Mouse (Mus musculus) ES-E14 (cell line): ENCODE measurements around the gene Usf2. TPM values are rescaled to one million over a fixed set of nuclear protein-coding genes. Genes with fewer than 3 reads are reported as not detected.
"Not testable (repeated sequence)": the region's sequence is repeated elsewhere in the genome, so short reads cannot be mapped to it uniquely, and the experiment has no call there.

Experiments
- DNase-seq: peaks from one replicate; pipeline ENCODE4 v3.0.0-alpha.2; 2013; ENCODE audit warnings: low read depth, low spot score
- H3K27ac ChIP-seq: 2 replicates; pipeline ENCODE4 v1.5.1; 2012; ENCODE audit warnings: low read depth, mild to moderate bottlenecking, low read length, moderate library complexity, mixed read lengths; ENCODE audit not compliant: poor library complexity, insufficient read depth, severe bottlenecking
- H3K36me3 ChIP-seq: 2 replicates; pipeline ENCODE4 v1.6.1; 2012; ENCODE audit warnings: mild to moderate bottlenecking, low read length, moderate library complexity, mixed read lengths; ENCODE audit not compliant: control insufficient read depth, poor library complexity, insufficient read depth, severe bottlenecking
- H3K4me1 ChIP-seq, 2 experiments: fragments of 150-350 bp in 1 of 2; sonication (generic) in 1 of 2; 2 replicates each; pipeline ENCODE4 v1.6.1; 2012; ENCODE audit warnings: low read length in 2 of 2, mild to moderate bottlenecking in 1 of 2, mixed read lengths in 1 of 2; ENCODE audit not compliant: control insufficient read depth in 2 of 2, insufficient read depth in 2 of 2, poor library complexity in 1 of 2
- H3K4me3 ChIP-seq, 2 experiments: fragments of 150-350 bp in 1 of 2; sonication (generic) in 1 of 2; 2 replicates each; pipeline ENCODE4 v1.5.1; 2012; ENCODE audit warnings: low read length in 2 of 2, low read depth in 1 of 2, mild to moderate bottlenecking in 1 of 2, mixed read lengths in 1 of 2; ENCODE audit not compliant: insufficient read depth in 1 of 2, poor library complexity in 1 of 2, severe bottlenecking in 1 of 2
- H3K9ac ChIP-seq: 2 replicates; pipeline ENCODE4 v1.6.1; 2012; ENCODE audit warnings: low read depth, mild to moderate bottlenecking, low read length, mixed read lengths; ENCODE audit not compliant: poor library complexity, insufficient read depth, severe bottlenecking
- H3K9me3 ChIP-seq: fragments of 150-350 bp; sonication (generic); 2 replicates; pipeline ENCODE4 v1.6.1; 2012; ENCODE audit warnings: low read depth, mild to moderate bottlenecking, low read length; ENCODE audit not compliant: control insufficient read depth, insufficient read depth
- CHD2 ChIP-seq: IDR thresholded peaks from 2 replicates; pipeline ENCODE4 v1.6.1; 2014; ENCODE audit warnings: mild to moderate bottlenecking, low read depth, low read length, inconsistent platforms
- HCFC1 ChIP-seq: IDR thresholded peaks from 2 replicates; pipeline ENCODE4 v1.6.1; 2012; ENCODE audit warnings: low read length, inconsistent platforms, borderline replicate concordance; ENCODE audit not compliant: insufficient read depth
- MAFK ChIP-seq: IDR thresholded peaks from 2 replicates; pipeline ENCODE4 v1.6.1; 2014; ENCODE audit warnings: mild to moderate bottlenecking, low read depth, low read length, inconsistent platforms; ENCODE audit not compliant: insufficient read depth
- ZC3H11A ChIP-seq: IDR thresholded peaks from 2 replicates; pipeline ENCODE4 v1.6.1; 2012; ENCODE audit warnings: low read depth, mild to moderate bottlenecking, inconsistent platforms, low read length, borderline replicate concordance
- ZNF384 ChIP-seq: IDR thresholded peaks from 2 replicates; pipeline ENCODE4 v1.6.1; 2012; ENCODE audit warnings: low read depth, low read length, inconsistent platforms
- in situ Hi-C, 2 experiments: fragments of 600-800 bp; cut with MboI; formaldehyde crosslinking; loops; one replicate each; pipeline ENCODE4 v1.15.1; 2025; ENCODE audit warnings: low sequenced_read_pairs in 2 of 2, inconsistent platforms in 1 of 2; ENCODE audit not compliant: unreplicated experiment in 2 of 2
- total RNA-seq: library from RNA; depleted of rRNA; stranded (reverse); fragments of 300-350 nt; gene quantifications from 2 replicates; pipeline ENCODE4 v1.2.3, GENCODE M21; 2012

Usf2 gene
- total RNA-seq, 1 experiment = 32.1 TPM

DNA sequence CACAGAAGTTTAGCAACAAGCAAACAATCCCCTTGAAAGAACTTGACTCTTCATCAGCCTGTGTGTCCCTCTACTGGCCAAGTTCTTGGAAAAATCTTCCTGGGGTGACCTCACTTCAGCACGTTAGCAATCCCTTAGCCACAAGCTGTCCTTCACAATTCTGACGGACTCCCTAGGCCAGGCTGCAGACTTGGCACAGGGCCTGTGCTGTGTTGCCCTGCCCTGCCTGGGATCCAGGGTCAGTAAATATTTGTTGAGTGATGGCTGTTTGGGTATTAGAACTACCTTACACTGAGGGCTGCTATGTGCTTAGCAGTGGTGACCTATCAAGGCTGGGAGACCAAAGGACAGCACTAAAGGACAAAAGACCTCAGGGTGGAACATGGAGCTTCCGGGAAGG, 2.6 kb downstream of the Usf2 start:
- no peak for TF ChIP-seq CHD2
- Histone ChIP-seq H3K36me3 (peaks cover 41% of the 10 kb centered on the region), H3K9ac (no peak overlapping the region), H3K9me3 (no peaks in the 10 kb centered on the region), H3K4me1 (peaks cover 2 to 11% of the 10 kb centered on the region in 2 experiments; a peak in 2 of 4 replicates), H3K27ac (no peak overlapping the region), H3K4me3 (no peak overlapping the region)
- in situ Hi-C loops = no loop called here
- no peak for DNase-seq

- no peak for TF ChIP-seq ZC3H11A
- no peak for TF ChIP-seq MAFK
- Histone ChIP-seq H3K4me1 (peaks cover 2 to 6% of the 10 kb centered on the region in 2 experiments; a peak in 2 of 4 replicates), H3K36me3 (peaks cover 35% of the 10 kb centered on the region), H3K27ac (no peak overlapping the region), H3K4me3 (no peak overlapping the region), H3K9me3 (no peaks in the 10 kb centered on the region), H3K9ac (no peak overlapping the region)
- no peak for DNase-seq
- in situ Hi-C loops = no loop called here
These were observed 3.1 kb downstream of the Usf2 start for GRCm38 (mm10) chr7:30953459-30953858.

DNA sequence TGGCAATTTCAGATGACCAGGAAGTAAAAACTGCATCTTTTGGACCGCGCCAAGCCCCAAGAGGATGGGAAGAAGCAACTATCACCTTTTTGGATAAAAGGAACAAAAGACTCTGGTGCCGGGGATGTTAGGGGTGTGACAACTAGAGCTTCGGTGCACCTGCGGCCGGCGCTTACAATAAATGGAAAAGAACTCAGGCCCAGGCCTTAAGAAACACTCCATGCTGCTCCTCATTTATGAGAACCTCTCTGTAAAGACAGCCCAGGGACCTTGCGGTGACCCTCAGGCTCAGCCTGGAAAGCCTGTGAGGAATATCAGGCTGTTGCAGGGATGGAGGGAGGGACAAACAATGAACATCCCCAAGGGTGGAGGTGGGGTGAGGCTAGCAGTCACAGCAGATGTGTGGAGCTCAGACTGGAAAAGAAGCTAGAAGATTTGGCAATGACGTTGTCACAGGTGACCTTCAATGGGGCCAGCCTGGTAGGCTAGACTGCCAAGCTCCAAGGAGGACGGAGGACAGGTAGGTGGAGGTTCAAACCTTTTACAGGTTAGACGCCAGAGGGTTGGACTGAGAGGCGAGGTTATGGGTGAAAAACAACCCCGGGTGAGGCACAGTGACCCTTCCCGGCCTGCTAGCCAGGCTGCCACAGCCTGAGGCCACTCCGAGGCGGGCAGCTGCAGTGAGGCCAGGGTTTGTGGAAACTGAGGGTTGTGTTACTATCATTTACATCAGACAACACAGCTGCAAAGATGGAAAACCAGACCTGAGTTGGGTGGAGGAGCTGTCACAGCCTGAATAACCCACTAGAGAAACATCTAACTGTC, 4.0 kb downstream of the Usf2 start:
- Histone ChIP-seq H3K36me3 (peaks cover 36% of the 10 kb centered on the region), H3K9ac (no peak overlapping the region), H3K4me1 (peaks cover 0 to 4% of the 10 kb centered on the region in 2 experiments; a peak in 1 of 4 replicates), H3K4me3 (no peak overlapping the region), H3K27ac (no peak overlapping the region), H3K9me3 (no peaks in the 10 kb centered on the region)
- in situ Hi-C loops = no loop called here
- TF ChIP-seq MAFK (no peak), HCFC1 (no peak), ZC3H11A (no peak)
- DNase-seq = no peak

- H3K4me1 ChIP-seq, DNase-seq, H3K9ac ChIP-seq, in situ Hi-C loops, H3K4me3 ChIP-seq, H3K27ac ChIP-seq, H3K9me3 ChIP-seq: not testable (repeated sequence)
- H3K36me3 ChIP-seq = peaks cover 37% of the 10 kb centered on the region
These were observed 6.7 kb downstream of the Usf2 start for GRCm38 (mm10) chr7:30949902-30950301.

DNA sequence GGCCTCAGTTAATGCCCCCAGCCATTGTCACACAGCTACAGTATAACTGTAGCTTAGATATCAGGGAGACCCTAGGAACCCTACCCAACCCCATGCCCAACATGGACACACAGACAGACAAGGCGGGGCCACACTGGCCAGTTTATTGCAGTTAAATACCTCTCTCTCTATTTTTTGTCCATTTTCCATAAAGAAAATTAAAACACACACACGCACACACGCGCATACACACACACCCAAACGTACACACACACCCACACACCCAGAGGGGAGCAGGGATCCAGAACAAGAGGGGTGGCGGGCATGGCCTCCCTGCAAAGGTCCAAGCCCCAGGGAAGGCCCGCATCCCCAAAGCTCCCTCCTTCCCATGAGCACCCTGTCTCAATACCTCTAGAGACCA, 10.7 kb downstream of the Usf2 start:
- in situ Hi-C loops = no loop called here

DNA sequence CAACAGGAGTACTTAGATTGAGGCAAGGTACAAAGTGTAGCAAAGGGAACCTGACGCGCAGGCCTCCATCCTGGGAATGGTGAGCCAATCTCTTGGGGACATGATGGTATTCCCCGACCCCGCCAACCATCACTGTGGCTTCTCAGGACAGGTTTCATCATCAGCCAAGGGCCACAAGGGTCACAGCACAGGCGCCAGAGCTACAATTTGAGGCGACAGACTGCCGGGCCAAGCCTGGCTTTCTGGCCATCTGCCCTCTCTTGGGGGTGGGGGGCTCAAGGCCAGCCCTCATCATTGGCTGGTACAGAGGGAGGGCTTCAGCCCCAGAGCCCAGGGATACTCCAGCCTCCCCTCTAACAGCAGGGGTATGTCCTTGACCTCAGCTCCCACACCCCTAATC, 11.1 kb downstream of the Usf2 start:
- in situ Hi-C loops, H3K9ac ChIP-seq, DNase-seq, H3K4me3 ChIP-seq, H3K4me1 ChIP-seq, H3K27ac ChIP-seq, H3K9me3 ChIP-seq: not testable (repeated sequence)
- H3K36me3 ChIP-seq = peaks cover 10% of the 10 kb centered on the region

More for the DNA sequence above, 10.7 kb downstream of the Usf2 start:
- Histone ChIP-seq H3K27ac (no peak overlapping the region), H3K9me3 (no peaks in the 10 kb centered on the region), H3K4me1 (no peaks in the 10 kb centered on the region), H3K4me3 (no peak overlapping the region), H3K9ac (no peak overlapping the region), H3K36me3 (peaks cover 13% of the 10 kb centered on the region)
- no peak for DNase-seq
- TF ChIP-seq CHD2 (no peak), ZC3H11A (no peak), MAFK (no peak), ZNF384 (no peak), HCFC1 (no peak)

DNA sequence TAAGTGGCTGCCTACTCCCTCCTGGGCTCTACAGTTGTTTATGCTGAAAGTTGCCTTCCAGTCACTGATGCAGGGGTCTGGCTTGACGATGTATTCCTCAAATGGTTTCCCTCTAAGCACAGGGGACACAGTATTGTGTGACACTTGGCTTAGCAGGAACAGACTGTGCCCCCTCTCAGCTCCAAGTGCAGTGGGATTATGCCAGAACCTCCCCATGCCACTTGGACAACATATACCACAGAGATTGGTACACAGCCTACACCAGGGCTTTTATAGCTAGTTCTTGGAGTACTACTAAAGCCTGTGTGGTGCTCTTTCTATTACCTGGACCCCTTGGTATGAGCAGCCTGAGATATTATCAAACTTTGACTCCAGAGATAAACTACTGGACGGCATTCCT, 11.9 kb downstream of the Usf2 start:
- H3K4me3 ChIP-seq, DNase-seq, in situ Hi-C loops, H3K4me1 ChIP-seq, H3K27ac ChIP-seq, H3K9me3 ChIP-seq, H3K9ac ChIP-seq: not testable (repeated sequence)
- peaks cover 10% of the 10 kb centered on the region for H3K36me3 ChIP-seq
